Mouse (Mus musculus): ENCODE data around the gene AY074887.

AY074887 gene

DNA sequence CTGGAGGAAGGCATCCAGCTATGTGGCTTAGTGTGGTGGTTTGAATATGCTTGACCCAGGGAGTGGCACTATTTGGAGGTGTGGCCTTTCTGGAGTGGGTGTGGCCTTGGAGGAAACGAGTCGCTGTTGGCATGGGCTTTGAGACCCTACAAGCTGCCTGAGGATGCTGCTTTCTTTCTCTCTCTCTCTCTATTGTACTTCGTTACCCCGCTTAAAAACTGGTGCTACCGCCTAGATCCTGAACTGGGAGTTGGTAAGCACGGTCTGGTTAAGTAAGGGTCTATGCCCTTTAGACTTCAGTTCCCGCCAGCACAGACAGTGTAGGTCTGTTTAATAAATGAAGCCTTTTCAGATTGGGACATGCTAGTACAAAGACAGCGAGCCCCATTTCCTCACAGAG, 34.4 kb downstream of the AY074887 start:
- DNase-seq: no peak

DNA sequence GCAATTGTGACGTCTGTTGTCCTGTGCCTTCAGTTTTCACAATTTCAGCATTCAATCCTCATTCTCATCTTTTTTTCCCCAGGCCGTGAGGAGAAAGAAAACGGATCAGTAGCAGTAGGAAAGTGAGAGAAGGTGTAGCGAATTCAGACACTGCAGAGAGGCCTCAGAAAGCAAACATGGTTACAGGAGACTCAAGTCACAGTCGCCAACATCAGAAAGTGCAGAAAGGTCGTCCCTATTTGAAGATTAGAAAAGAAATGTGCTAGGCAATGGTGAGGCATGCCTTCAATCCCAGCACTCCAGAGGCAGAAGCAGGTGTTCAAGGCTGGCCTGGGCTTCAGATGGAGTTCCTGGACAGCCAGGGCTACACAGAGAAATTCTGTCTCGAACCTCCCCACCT, 35.2 kb downstream of the AY074887 start:
- DNase-seq: no peak

DNA sequence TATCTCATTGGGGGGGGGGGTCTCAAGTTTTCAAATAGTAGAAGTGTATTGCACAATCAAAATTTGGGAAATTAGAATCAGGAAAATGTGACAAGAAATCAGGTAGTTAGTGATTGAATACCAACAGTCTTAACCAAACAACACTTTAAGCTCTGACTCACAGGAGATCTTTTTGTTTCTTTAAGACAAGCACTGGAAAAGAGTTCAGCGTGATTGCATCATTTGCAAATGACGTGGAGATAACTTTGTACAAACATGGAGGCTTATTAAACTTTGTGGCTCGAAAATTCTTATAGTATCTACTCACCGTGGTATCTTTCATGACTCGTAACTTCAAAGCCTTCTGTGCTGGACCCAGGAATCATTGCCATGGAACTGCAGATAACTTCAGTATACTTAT, 41.4 kb downstream of the AY074887 start:
- DNase-seq: no peak
